Mouse (Mus musculus) embryo, embryonic 11.5 days (tissue): ENCODE measurements around the gene Lrp6.

Source experiments
- DNase-seq: peaks from one replicate; pipeline ENCODE4 v3.0.0-alpha.2; 2012; ENCODE audit warnings: low read depth, low spot score

Gene Lrp6

DNA sequence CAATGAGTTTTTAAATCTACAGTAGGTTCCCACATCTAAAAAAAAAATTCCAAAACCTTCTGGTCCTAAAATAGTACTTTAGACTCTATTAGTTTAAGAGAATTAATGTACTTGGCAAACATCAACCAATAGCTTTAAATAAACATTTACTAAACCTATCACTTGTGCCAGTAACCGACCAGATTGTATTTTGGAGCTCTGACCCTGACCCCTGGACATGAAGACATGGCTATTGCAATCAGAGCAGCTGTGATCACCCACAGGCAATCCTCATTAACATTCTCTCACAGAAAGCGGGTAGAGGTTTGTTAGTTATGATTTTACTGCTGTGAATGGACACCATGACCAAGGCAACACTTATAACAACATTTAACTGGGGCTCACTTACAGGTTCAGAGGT, 67.7 kb downstream of the Lrp6 start:
- DNase-seq = no peak

DNA sequence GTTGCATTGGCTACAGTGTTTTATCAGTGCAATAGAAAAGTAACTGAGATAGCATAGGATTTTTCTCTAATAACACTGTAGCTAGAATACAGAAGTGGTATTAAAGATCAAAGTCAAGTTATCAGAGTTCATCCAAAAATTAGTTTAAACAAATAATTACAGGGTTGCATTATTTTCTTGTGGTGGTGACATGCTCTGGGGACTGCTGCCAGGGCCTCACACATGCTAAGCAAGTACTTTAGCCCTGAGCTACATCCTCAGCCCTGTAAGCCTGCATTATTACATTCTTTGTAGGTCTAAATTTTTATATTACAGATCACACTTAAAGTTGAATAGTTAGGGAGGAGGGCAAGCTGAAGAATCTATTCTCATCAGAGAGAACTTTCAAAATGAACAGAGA, 68.2 kb downstream of the Lrp6 start:
- DNase-seq = no peak

DNA sequence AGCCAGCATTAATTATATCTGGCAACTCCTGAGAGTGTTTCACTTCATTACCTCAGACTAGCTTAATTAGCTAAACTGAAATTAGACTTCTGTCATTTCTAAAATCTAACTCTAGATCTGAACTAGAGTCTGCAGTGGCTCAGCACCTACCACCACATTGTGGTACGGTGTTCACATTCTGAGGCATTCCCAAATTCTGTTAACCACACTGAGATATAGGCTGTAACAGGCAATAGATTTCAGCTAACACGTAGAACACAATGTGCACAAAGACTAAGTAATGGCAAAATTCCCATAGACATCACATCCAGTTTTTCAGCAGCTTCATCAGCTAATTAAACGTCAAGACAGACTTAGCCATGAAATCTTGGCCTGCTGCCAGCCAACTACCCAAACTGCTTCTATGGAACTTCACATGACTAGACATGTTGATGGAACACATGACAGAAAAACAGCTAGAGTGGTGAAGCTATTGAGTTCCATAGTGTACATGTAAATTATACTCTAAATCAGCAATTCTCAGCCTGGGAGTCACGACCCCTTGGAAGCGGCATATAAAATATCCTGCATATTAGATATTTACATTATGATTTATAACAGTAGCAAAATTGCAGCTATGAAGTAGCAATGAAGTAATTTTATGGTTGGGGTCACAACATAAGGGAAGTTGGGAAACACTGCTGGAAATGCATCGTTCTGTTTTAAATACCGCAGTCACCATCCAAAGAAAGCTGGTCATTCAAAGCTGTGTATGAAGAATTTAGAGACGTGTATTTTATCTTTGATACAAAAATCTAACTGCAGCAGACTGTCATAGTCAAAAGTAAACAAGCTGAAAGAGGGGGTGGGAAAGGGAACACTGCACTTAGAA, 71.7 kb downstream of the Lrp6 start:
- no peak for DNase-seq

GRCm38 (mm10) chr6:134489637-134490036, 77.1 kb downstream of the Lrp6 start:
- no peak for DNase-seq

DNA sequence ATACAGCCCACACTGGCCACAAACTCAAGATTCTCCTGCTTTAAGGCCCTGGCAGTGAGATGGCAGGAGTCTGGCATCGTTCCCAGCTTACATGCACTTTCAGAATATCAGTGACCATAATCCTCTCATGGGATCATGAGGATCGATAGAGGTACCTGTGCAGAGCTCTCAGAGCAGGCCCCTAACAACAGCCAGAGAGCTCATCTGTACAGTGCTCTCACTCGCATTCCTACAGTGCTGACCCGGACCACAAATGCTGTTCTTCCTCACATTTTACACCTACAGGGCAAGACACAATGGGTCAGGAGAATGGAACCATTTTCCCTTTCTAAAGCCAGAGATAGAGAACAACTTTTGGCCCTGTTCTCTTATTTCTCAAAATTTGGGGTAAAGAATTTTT, 77.6 kb downstream of the Lrp6 start:
- DNase-seq = no peak

GRCm38 (mm10) chr6:134486318-134486717, 80.4 kb downstream of the Lrp6 start:
- no peak for DNase-seq

DNA sequence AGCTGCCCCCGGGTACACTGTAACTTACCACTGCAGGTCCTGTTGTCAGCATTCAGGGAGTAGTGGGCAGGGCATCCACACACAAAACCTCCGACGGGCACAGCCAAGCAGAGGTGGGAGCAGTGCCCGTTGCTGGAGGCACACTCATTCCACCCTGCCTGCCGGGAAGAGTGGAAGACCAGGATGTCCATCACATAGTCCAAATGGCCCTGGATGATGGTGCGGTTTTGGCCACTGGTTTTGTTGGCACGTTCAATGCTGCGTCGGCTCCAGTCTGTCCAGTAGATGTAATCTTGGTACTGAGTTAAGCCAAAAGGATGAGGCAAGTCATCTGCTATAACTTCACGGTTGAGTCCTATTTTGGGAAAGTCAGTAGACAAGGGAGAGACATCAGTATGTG, 87.3 kb downstream of the Lrp6 start:
- DNase-seq = no peak

GRCm38 (mm10) chr6:134473143-134473561, 93.6 kb downstream of the Lrp6 start:
- no peak for DNase-seq

DNA sequence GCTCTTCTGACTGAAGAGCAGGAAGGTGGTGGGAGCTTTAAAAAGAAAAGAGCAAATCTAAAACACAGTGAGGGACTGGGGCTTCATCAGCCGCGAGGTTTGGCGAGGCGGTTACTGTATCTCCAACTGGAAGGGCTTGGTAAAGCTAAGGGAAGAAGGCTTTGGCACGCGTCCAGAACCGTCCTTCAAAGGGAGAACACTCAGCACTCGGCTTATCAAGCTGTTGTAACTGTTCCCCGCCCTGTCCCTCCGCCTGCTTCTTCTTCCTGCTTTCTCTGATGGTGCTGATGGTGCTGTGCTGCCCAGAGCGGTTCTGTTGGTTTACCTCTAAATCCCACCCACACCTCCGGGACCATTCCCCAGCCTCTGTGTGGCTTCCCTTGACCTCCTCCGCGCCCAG, 95.9 kb downstream of the Lrp6 start:
- no peak for DNase-seq

- no peak for DNase-seq
Measured at GRCm38 (mm10) chr6:134469297-134469696, 97.5 kb downstream of the Lrp6 start.

- DNase-seq = no peak
Measured at GRCm38 (mm10) chr6:134466671-134467229, 100.0 kb downstream of the Lrp6 start.

- no peak for DNase-seq
Measured at GRCm38 (mm10) chr6:134461175-134461574, 105.6 kb downstream of the Lrp6 start.

- DNase-seq = no peak
Measured at GRCm38 (mm10) chr6:134458376-134458775, 108.4 kb downstream of the Lrp6 start.

DNA sequence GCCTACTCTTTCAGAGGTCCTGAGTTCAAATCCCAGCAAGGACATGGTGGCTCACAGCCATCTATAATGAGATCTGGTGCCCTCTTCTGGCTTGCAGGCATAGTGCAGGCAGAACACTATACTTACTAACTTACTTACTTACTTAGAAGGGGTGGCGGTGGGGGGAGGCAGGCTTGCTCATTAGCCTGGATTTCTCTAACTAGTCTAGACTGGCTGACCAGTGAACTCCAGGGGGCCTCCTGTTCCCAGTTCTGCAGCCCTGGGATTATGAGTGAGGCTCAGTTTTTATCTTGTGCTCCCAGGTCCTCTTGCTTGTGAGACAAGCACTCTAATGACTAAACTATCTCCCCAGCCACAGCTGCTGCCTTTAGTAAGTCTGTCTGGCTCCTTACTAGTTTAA, 112.7 kb downstream of the Lrp6 start:
- no peak for DNase-seq

- no peak for DNase-seq
Measured at GRCm38 (mm10) chr6:134450661-134451119, 116.1 kb downstream of the Lrp6 start.

DNA sequence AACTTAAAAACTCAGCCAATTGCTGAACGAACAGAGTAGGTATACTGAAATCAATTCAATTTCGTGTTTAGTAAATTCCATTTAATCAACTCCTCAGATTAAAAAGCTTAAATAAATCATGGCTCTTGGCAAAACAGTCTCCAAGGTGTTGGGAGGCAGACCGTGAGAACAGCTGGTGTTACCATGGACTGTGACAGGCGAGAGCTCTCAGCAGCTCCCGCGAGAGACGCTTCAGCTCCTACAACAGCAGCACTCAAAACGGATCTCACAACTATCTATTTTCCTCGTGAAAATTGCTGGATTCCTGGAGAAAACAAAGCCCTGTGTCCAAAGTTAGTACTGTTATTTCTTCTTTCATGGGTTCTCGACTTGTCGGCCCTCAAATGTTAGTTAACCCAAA, 116.8 kb downstream of the Lrp6 start:
- DNase-seq = no peak

DNA sequence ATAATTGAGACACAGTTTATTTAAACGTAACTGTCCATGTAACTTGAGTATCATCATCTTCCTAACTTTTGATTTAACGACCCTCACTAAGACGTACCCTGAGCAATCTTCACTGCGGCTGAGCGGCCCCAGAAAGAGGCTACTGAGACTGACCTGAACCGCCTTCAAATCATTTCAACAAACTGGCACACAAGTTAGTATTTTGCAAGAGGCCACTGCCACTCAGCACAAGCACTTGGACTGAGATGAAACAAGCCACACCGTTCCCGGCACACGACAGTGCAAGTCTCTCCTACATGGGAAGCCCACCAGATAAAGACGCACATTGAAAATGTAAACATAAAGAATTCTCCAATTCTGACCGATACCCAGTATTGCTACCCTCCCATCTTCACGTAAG, 118.3 kb downstream of the Lrp6 start:
- no peak for DNase-seq

GRCm38 (mm10) chr6:134443925-134444324, 122.8 kb downstream of the Lrp6 start:
- DNase-seq = no peak

- DNase-seq = no peak
Measured at GRCm38 (mm10) chr6:134443198-134443904, 123.4 kb downstream of the Lrp6 start.

- no peak for DNase-seq
Measured at GRCm38 (mm10) chr6:134442219-134442618, 124.5 kb downstream of the Lrp6 start.

- no peak for DNase-seq
Measured at GRCm38 (mm10) chr6:134441716-134442115, 125.0 kb downstream of the Lrp6 start.

- DNase-seq = no peak
Measured at GRCm38 (mm10) chr6:134440023-134440422, 126.7 kb downstream of the Lrp6 start.
